Mouse (Mus musculus) stomach, postnatal 0 days (tissue): ENCODE data around the gene Mbnl2.

Experiments
- CTCF ChIP-seq: IDR thresholded peaks from 2 replicates; pipeline ENCODE4 v1.5.1; 2016; ENCODE audit warnings: antibody characterized with exemption, low read depth, mild to moderate bottlenecking, moderate library complexity
- EP300 ChIP-seq: optimal IDR thresholded peaks from 2 replicates; pipeline ENCODE3; 2016; ENCODE audit warnings: antibody characterized with exemption

DNA sequence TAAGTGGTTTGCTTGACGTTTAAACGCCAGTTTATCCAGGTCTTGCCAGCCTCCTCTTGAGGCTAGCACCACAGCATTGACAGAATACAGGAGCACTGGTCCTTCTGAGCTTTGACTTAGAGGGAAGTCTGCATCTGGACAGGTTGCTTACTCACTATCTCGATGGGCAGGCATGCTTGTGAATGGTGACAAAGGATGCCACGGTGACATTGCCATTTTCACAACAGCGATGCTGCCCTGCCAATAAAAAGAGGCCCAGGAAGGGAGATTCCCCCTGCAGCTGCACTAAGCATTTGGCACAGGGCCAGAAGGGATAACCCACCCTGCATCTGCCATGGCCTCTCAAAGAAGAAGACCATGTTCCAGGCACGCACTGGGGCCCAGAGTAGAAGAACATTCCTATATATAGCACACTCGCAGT lies 43.4 kb upstream of the Mbnl2 start:
- no peak for TF ChIP-seq CTCF
- no peak for TF ChIP-seq EP300
